Mouse (Mus musculus) regulatory T cell (primary cell): ENCODE measurements around the gene Adora2a.
"Not testable (repeated sequence)": the region's sequence is repeated elsewhere in the genome, so short reads cannot be mapped to it uniquely, and the experiment has no call there.

Source experiments
- in situ Hi-C: fragments of 300-600 bp; cut with MboI, MseI; formaldehyde crosslinking; loops from one replicate; pipeline ENCODE4 v1.15.1; 2025; ENCODE audit warnings: high pct_unique_total_duplicates

Gene Adora2a

DNA sequence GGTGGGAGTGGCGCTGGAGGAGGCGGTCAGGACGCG lies at the start of gene Adora2a:
Gene Adora2a, plus strand, starts transcription at position 6 of the 36 bp plus-strand sequence.
- in situ Hi-C loops: no loop called here

DNA sequence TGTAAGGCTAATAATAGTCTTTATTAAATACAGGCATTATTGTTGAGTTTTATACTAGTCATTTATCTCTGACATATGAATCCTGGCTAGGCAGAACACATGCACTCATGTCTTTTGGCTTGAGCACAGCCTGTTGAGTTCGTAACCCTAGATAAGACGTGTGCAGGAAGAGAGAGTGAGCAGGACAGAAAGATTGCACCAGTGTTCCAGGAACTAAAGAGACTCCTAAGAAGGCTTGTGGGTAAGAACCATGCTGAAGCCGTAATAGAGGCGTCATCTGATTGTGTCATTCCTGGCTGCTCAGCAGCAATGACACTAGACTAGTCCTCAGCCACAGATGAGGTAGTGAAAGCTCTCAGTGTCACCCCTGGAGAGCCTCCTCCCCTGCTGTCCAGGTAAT lies 43.7 kb upstream of the Adora2a start:
- in situ Hi-C loops: no loop called here

DNA sequence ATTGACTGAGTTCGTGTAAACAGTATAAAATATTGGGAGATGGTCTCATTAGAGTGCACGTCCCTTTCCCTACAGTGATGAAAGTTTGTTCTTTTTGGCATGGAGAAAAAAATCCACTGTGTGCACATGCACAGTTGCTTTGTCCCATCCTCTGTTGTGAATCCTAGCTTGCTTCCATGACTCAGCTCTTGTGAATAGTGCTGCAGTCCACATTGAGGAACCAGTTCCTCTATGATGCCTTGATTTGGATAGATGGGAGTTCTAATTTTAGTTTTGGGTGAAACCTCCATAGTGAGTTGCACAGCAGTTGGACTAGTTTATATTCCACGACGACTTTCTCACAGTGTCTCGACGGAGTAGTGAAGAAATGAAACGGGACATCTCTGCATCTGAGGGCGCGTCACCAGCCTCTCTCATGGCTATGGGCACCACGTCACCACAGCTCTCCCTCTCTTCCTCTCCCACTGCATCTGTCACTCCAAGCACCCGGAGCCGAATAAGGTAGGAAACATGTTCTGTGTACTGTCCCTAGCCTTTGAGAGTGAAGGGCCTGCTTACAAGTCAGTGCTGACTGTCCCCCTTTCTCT lies 40.2 kb upstream of the Adora2a start:
- in situ Hi-C loops: no loop called here

DNA sequence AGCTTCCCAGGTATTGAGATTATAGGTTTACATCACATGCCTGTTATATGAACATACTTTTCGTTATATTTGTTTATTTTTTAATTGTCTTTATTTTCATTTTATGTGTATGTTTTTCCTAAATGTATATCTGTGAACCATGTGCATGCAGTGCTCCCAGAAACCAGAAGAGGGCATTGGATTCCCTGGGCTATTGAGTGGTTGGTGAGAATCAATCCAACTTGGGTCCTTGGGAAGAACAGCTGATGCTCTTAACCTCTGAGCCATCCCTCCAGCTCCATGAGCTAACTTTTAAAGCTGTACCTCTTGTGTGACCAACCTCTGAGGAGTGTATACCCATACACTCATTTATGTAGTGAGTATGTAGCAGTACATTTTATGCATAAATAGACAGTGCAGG lies 39.2 kb upstream of the Adora2a start:
- in situ Hi-C loops: no loop called here

DNA sequence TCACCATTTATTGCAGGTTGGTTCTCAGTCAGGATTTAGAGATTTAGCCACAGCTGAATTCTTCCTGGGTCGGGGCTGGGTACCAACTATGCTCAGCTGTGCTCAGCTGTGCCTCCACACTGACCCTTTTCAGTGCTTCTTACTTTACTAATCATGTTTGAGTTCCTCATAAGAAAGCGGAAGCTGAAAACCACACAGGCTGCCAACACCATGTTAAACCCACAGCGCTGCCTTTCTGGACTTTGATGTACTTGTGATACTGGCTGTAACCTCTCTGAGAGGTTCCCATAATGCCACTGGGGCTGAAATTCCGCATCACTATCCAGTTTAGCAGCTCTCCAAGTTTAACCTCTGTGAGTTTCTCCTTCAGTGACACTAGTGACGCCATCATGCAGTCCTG lies 34.0 kb upstream of the Adora2a start:
- in situ Hi-C loops: no loop called here

DNA sequence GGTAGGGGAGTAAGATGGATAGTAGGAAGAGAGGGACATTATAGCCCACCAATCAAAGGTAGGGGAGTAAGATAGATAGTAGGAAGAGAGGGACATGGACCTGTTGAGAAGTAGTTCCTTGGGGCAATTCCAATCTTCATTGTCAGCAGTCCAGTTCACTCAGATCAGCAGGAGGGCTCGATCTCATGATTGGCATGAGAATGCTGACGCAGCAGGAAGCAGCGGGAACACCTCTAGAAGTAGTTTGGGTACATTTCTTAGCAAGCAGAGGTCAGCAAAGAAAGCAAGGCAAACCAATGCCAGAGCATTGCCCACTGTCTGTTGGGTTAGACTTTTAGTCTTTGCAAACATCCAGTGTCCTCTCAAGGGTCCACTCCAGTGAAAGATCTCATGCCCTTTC lies 32.9 kb upstream of the Adora2a start:
- in situ Hi-C loops: no loop called here

DNA sequence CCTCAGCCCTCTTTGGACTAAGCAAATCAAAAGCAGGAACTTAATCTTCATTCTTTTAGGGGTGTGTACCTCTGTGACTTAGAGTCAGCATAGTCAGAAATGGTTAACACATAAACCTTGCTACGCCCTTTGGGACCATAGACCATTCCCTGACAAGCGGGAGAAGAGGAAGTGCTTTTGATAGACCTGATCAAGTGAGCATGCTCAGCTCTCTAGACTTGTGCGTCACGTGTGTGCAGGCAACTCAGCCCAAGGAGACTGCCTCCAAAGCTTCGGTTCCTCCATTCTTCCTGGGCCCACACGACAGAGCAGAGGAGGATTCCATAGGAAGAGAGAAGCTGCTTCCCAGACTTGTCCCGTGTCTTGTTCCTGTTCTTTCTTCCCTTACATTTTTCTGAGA lies 28.1 kb upstream of the Adora2a start:
- in situ Hi-C loops: no loop called here

DNA sequence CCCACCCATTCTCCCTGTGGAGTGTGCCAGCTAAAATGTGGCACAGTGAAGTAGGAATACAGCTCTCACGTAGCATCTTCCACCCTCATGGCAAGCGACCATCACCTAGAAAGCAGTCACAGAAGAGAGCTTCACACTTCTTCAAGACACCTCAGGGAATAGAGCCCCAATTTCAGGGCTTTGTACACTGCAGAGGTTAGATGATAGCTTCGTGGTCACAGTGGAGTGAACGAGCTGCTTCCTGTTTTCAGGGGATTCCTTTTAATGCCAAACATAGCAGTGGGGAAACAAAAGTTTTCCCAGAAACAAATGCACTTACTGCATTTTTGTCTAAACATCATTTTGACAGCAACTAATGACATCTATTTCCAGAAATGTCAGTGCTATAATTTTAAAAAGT lies 27.3 kb upstream of the Adora2a start:
- in situ Hi-C loops: no loop called here

DNA sequence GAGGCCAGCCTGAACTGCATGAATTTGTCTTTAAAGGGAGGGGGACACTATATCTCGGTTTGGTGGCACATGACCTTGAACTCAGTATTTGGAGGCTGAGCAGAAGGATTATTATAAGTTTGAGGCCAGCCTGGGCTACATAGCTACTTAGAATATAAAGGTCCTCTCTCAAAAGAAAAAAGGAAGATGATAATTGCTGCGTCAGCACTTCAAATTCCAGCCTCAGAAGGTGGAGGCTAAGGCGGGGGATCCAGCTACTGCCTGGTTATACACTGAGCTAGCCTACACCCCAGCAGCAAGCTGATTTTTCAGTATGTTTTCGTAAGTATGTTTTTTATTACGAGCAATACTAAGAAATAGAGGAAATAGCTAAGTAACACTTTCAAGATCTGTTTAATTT lies 26.0 kb upstream of the Adora2a start:
- in situ Hi-C loops: no loop called here

DNA sequence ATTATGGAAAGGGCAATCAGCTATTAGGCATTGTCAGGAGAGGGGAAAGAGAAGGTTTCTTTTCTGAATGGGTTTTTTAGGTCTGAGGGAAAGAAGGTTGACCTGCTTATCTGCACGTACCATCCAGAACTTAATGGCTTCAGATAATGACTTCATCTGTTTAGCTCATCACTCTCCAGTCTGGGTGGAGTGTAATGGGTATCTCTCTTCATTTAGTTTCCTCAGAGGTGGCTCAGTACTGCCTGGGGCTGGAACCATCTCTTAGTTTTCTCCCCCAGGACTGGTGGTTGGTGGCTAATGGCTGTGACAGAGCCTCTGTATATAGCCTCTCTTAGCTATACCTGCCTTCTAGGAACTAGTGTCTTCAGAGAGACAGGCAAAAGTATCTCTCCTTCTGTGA lies 25.3 kb upstream of the Adora2a start:
- in situ Hi-C loops: no loop called here

DNA sequence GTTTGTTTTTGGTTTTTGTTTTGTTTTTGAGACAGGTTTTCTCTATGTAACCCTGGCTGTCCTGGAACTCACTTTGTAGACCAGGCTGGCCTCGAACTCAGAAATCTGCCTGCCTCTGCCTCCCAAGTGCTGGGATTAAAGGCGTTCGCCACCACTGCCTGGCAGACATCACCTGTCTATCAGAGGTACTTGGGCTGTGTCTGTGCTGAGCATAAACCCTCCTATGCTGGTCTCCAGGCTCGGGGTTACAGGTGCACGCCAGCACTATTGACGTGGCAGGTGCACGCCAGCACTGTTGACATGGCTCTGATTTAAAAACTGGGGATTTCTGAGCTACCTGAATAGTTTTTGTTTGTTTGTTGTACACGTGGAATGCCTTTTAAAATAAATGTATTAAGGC lies 24.5 kb upstream of the Adora2a start:
- in situ Hi-C loops: not testable (repeated sequence)

DNA sequence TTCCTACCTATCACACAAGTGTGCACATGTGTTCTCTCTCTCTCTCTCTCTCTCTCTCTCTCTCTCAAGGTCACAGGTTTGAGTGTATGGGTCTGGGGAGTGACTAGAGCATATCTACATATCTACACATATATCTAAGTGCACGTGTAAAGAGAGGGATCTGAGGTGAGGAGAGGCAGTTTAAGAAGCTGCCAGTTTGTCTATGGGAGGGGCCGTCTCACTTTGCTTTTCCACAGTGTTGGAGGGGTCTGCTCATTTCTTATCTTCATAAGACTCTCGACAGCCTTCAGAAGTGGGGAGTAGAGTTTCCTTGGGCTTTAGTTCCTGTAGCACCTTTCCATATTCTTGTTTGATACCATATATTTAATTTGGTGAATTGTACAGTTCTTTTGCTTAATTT lies 23.4 kb upstream of the Adora2a start:
- in situ Hi-C loops: no loop called here

DNA sequence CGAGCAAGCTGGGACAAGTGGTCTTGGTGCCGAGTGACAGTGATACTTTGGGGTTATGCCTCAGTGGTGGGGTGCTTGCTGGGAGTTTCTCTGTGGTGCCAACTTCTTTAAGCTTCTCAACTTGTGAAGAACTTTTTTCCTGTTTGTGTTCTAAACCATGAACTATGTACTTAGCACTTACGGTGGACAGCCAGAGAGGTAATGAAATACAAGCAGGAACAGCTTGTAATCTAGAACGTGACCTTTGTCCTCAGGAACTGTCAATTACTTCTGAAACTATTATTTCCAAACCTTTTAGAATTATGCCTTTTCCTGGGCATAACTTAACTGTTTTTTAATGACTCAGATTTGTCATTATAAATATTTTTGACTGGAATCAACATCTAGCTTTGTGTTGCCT lies 22.3 kb upstream of the Adora2a start:
- in situ Hi-C loops: no loop called here

DNA sequence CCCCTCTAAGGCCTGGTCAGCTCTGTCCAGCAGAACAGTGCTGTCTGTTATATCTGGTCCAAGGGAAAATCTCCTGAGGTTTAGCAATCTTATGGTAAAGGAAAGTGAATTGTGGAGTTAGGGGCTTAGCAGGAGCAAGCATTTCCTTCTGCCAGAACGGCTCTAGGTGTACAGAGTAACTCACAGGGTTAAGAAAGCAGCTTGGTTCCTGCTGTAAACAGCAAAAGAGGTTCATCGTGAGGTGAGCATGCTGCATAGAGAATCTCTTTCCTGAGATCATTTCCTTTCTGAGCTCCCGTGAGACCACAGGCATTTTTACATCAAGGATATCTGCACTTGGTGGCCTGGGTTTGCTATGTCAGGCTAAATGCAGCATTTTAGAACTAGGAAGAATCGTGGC lies 21.8 kb upstream of the Adora2a start:
- in situ Hi-C loops: no loop called here

DNA sequence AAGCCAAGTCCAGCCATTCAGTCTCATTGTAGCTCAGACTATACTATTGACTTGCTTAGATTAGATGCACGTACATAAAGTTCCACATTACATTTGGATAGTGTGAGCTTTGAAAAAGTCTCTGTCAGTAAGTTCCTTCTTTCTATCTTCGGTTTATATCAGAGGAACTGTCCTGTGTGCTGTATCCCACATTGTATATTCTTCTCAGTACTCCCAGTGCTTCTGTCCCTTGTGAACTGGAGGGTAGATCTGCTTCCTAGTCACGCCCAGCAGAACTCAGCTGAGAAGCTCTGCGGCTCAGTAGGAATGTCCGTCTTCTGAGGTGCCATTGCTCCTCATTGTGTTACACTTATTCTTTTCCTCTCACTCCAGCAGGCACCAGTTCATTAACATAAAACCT lies 18.1 kb upstream of the Adora2a start:
- in situ Hi-C loops: no loop called here

DNA sequence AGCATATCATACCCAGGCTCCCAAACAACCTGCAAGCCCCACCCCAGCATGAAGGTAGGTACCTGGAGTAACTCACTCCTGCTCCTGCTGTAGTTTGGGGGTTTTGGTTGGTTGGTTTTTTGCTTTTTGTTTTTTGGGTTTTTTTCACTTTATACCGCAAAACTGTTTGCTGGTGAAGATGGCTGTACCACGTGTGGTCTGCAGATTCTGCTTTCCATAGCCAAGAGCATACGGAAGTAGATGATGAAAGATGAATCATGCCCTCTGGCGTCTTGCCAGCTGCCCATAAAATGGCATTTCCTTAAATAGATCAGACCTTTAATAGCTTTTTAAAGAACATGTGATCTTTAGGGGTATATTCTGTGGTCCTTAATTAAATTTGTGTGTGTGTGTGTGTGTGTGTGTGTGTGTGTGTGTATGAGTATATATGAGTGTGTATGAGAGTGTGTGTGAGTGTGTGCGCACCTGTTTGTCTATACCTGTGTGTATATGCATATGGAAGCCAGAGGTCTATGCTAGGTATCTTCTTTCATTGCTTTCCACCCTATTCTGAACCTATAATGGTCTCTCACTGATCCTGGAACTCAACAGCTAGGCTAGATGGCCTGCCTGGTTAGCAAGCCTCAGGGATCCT lies 16.8 kb upstream of the Adora2a start:
- in situ Hi-C loops: no loop called here

DNA sequence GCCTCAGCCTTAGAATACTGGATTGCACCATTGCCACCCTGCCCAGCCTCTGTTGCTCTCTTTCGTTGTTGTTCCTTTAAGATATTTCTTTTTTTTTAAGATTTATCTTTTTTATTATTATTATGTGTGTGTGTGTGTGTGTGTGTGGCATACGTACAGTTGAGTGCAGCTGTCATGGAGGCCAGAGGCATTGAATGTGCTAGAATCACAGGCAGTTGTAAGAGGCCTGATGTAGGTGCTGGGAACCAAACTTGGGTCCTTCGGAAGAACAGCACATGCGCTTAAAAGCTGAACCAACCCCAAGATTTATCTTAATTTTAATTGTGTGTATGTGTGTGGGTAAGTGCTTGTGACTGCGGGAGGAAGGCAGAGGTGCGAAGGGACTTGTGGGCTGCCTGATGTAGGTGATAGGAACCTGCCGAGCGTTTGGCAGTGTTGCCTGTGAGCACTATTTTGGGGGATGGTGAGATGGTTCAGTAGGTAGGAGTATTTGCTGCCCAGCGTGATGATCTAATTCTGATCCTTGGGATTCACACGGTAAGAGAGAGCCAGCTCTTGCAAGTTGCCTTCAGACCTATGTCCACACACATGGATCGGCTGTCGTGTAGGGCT lies 15.4 kb upstream of the Adora2a start:
- in situ Hi-C loops: no loop called here

DNA sequence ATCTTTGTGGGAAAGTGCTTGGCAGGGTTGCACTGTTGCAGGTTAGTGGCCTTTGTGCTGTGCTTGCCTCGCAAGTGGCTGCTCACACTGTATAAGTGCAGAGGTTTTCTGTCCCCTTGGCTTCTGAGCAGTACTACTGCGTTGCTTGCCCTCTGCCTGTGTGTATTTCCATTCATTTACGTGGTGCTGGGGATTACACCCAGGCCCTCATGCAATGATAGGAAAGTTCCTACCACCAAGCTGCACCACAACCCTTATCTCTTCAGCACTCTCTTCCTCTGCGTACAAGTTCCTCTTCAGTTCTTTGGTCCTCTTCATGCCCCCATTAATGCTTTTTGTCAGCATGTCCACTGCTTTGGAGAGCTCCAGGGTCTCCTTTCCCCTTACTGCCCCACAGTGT lies 14.7 kb upstream of the Adora2a start:
- in situ Hi-C loops: no loop called here

DNA sequence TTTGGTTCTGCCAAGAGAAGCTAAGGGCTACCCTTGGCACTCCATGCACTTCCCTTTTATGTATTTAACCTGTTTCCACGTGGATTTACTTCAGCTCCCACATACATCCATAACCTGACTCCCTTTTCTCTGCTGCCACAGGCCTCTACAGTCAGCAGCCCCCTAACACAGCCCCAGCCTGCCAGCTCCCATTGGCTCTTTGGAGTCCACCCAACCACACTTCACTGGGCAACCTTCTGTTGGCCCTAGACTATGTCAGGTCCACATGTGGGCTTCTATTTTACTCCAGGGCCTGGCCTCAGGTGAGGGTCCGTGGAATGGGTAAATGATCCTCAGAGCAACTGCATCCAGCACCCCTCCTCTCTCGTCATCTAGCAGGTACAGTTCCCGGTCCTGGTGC lies 14.1 kb upstream of the Adora2a start:
- in situ Hi-C loops: no loop called here

DNA sequence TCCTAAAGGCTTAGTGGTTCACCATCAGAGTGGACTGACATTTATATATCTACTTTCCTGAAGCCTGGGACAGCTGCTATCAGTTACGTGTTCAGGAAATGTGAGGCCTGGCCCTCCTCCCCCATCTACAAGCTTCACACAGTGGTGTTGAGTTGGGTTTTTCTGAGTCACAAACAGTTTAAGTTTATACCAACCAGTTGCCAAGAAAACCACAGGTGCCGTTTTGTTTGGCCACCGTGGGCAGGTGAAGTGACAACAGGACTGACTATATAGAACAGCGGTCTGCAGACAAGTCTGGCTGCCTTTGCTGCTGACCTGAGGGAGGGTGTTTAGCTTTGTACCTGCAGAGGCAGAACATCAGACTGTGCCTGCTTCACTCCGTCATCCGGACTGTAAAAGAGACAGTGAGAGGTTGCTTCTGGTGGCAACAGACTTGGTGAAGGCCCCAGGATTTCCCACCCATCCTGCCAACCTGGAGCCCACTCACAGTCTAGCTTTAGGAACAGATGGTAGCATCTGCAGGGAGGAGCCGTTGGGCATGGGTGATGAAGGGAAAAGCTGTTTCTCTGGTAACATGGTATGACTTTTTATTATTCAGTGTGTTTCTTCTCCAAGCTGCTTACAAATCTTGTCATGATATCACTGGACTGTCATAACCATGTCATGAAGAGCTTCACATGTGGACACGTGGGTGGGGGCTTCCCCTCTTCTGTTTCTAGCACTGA lies 13.2 kb upstream of the Adora2a start:
- in situ Hi-C loops: no loop called here

DNA sequence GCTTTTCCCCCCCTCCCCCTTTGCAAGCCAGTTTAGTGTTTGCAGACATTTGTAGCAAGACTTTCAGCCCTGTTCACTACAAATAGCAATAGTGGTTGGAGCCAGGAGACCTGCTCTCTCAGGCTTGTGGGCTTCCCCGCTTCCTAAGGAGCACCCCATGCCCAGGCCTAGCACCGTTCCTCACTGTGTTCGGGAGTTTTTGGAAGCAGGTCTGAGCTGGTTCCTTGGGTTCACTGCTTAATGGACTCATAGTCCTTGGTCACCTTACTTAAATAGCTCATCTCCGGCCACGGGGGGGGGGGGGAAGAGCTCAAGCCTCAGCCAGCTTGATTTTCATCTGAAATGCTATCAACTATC lies 12.7 kb upstream of the Adora2a start:
- in situ Hi-C loops: no loop called here

DNA sequence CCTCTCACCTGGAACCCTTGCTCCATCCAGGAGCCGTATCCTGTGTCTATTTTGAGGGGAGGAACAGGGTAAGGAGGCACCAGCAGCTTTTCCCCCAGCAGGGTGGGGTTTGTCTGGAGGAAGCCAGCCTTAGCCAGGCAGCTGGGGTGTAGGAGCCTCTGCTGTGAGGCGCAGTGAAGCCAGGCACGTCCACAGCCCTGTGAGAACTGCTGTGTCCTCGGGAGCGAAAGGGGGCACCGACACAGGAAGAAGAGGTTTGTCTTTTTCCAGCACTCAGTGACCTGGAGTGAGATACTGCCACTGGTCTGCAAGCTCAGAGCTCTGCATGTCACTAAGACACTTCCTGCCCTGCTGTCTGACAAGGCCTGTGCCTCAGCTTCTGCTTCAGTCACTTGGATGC lies 12.3 kb upstream of the Adora2a start:
- in situ Hi-C loops: no loop called here

DNA sequence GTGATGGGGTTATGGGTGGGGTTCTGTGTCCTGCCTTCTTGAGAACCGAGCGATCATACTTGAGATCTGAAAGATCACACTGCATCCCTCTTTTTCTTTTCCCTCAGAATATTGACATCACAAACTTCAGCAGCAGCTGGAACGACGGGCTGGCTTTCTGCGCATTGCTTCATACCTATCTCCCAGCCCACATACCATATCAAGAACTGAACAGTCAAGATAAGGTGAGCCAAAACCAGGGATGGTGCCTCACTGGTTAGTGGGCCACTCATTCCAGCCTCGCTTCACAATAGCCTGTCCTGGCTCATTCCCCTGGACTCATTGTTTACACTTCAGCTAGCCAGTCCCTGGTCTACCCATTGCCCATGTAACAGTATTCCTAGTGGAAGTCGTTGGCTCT lies 9.5 kb upstream of the Adora2a start:
- in situ Hi-C loops: no loop called here

DNA sequence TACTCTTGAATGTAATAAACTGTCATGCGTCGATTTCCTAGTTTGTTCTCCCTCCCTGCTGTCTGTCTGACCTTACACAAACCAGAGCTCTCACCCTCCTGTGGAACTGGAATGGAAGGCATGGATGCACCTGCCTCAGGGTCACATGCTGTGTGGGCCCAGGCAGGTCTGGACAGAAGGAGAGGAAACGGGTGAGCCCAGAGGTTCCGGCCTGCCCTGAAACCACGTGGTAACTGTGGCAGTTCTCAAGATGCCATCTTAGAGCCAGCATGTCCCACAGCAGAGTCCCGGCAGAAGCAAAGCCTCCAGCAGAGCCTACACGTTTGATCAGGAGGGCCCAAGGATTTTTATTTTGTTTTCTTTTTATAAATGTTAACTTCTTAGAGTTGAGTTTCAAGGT lies 4.3 kb upstream of the Adora2a start:
- in situ Hi-C loops: no loop called here
